Mouse (Mus musculus) cerebellum, adult 2 months (tissue): ENCODE measurements at regions not wholly inside any gene's neighbourhood (a gene's known extent, or its start where the extent isn't known, plus 50 kb on each side); places are given as distances from the start of the nearest gene placed in this dataset.

Source experiments
- CTCF ChIP-seq: fragments of 200-500 bp; IDR thresholded peaks from 2 replicates; pipeline ENCODE4 v1.5.1; 2011; ENCODE audit warnings: low read depth, mild to moderate bottlenecking, control low read depth, low read length, moderate library complexity, borderline replicate concordance; ENCODE audit not compliant: insufficient read depth
- POLR2A ChIP-seq: fragments of 200-500 bp; IDR thresholded peaks from 2 replicates; pipeline ENCODE4 v1.6.1; 2011; ENCODE audit warnings: low read length, control low read depth, borderline replicate concordance; ENCODE audit not compliant: insufficient read depth

GRCm38 (mm10) chr17:15311822-15312221 lies 64.8 kb downstream of the Dll1 start:
- TF ChIP-seq POLR2A (no peak), CTCF (no peak)
